Mouse (Mus musculus): ENCODE measurements around the gene Gm6614. TPM values are rescaled to one million over a fixed set of nuclear protein-coding genes. Genes with fewer than 3 reads are reported as not detected.

Gene Gm6614
- polyA plus RNA-seq, 1 experiment from 2014 or later = not detected

Other genes with a start within 250 kb of the Gm6614 start
- gene Gm5724, start 237.6 kb downstream of the Gm6614 start, polyA plus RNA-seq (2014; fragmentation: Nextera tagmentation; extraction: Ambion mirVana) = not detected in 2 replicates
- gene Slco1a4, start 155.2 kb downstream of the Gm6614 start, polyA plus RNA-seq (2014; fragmentation: Nextera tagmentation; extraction: Ambion mirVana) = 0.05 and 0.08 TPM in 2 replicates
- not detected in 2 replicates for gene Slco1a1, start 64.5 kb downstream of the Gm6614 start, polyA plus RNA-seq (2014; fragmentation: Nextera tagmentation; extraction: Ambion mirVana)
- gene Slco1a6, start 197.1 kb upstream of the Gm6614 start, polyA plus RNA-seq (2014; fragmentation: Nextera tagmentation; extraction: Ambion mirVana) = not detected in 2 replicates